Mouse (Mus musculus): Measurements from ENCODE around the gene Usp11.
A peak's percentile ranks its signal among the peaks of the same experiment; 100 is the strongest.
"Not testable (repeated sequence)": the region's sequence is repeated elsewhere in the genome, so short reads cannot be mapped to it uniquely, and the experiment has no call there.

Gene Usp11

DNA sequence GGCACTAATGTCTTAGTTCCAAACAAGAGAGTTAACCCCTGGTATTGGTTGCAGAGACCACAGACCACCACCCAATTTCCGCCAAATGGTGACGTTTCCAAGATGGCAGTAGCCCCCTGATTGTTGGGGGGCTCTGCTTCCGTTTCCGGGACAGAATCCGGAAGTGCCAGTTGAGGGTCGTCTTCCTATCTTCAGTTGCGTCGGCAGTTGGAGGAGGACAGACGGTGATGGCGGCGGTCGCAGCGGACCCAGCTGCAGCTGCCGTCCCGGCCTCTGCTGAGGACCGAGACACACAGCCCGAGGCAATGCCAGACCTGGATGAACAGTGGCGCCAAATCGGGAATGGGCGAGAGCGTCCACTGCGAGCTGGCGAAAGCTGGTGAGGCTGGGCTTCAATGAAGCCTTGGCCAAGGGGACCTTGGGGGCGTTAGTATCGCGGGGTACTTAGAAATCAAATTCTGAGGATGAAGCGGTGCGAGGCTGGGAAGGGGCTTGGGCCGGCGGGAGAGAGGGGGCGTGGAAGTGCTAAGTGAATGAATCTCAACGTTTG is at the start of gene Usp11:
Gene Usp11 (plus strand): TSS at position 166 of the 550 bp plus-strand sequence.
- no peak for DNase-seq (ENCODE audit: low spot score)

DNA sequence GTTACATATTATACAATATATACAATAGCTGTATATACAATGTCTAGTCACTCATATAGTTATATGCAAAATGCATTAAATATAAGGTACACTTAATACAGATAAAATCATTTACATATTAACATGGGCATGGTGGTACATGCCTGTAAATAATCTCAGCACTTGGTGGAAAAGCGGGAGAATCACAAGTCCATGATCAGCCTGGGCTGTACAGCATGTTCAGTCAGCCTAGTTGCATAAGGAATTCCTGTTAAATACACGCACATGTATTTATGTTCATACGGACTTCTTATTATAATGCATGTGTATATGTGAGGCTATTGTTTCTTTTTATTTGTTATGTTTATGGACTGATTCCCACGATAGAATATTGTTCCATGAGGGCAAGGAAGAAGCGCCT is 46.1 kb upstream of the Usp11 start:
- DNase-seq (ENCODE audit: low spot score): peak; percentile 8

DNA sequence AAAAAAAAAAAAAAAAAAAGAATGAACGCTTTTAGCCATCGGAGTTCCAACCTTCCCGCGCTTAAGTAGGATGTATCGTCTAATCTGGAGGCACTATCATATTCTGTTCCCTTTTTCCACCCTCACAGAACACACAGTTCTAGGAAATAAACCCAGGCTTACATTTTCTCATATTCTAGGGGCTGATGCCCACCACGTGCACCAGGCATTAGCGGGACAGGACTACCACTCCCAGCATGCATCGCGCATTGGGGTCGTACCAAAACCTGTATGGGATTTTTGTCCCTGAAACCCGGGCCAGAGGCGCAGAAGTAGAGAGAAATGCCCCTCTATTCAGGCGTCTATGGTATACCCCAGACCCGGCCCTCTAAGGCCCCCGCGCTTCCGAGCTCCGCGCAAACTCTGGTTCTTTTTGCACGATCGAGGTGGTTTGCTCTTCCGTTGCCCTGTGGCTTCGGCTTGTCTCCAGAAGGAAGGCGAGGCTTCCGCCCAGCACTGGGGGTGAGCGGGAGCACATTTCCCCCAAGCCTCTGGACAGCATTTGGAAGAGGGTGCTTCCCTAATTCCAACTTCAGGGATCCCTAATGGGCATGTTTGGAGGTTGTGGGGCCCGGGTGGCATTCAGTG is 45.6 kb upstream of the Usp11 start, which contains the start of gene Uba1:
Gene Uba1 (plus strand): TSS at position 301 of the 627 bp plus-strand sequence.
- peak; percentile 93 for DNase-seq (ENCODE audit: low spot score)

DNA sequence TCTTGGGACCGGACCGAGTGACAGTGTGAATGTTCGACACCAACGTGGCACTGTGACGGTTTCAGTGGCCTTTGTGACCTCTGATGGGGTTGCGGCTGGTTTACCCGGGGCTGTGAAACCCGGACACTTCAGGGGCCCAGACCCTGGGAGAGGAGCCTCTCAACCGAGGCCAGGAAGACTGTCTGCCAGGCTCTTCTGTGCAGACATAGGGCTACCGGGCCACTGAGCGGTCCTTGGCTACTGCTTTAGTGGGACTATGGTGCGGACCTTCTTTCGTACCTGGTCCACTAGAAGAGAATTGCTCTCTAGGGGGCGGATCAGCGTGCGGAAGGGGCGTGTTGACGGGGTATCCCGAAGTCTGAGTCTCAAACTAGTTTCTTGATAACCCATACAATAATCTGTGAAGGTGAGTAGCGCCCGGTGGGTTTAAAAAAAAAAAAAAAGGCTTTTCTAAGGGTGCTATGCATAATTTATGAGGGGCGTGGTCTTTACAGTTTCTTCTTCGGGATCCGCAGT is 44.8 kb upstream of the Usp11 start:
- DNase-seq (ENCODE audit: low spot score): peak; percentile 41

DNA sequence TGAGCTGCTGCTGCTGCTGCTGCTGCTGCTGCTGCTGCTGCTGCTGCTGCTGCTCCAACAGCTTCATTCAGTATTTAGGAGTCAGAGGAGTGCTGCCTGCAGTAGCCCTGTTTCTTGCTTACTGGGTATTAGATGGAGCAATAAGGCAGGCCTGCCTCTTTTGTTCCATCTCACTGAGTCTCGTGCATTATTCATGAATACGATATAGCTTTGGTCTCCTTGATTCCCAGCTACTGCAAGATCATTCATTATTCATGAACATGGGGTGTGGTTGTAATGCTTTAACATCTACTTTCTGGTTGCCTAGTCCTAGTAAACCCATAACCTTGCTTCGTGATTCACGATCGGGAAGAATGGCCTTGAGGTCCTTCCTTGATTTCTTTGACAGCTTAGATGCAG is 41.4 kb upstream of the Usp11 start:
- no peak for DNase-seq (ENCODE audit: low spot score)

DNA sequence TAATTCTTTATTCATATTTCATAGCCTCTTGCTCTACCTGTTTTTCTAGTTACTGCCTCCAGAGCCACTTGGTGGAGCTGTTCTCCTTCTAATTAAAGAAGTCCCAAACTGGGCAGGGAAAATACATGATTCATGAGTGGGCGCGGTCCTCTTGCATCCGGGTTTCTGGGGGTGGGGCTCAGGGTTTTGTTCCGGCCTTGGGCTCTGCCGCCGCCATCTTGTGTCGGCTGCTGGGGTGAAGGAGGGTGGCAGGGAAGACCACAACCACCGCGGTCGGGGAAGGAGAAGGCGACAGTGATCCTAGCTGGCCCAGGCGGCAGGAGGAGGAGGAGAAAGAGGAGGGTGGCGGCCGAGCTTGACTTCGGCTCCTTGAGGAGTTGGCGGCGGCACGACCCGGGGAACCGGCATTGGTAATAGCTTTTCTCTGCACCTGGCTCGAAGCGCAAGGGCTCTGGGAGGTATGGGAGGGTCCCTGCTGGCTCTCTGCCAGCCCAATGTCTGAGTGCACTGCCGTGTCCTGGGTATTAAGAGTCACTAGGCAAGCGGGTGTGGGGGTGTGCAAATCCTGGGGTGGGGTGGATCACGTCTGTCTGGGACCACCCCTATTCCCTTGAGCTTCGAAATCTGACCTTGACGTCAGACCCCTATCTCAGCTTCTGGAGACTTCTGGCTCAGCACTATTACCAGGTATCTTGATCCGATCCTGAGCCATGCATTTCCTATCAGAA is 40.8 kb upstream of the Usp11 start:
- peak; percentile 96 for DNase-seq (ENCODE audit: low spot score)

DNA sequence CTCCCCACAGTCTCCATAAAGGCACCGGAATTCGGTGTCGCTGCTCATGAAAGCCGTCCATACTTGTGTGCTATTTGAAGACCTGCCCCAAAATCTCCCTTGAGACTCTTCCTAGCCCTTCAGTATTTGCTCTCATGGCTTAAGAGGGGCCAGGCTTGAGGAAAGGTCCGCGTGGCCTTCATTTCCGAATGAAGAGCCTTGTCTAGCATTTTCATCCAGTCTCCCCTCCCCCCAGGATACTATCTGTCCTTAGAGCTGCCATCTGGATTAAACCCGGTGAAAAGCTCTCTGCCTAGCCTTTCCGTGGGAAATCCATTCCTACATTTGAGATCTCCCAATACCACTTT is 40.3 kb upstream of the Usp11 start:
- DNase-seq (ENCODE audit: low spot score): peak; percentile 46

DNA sequence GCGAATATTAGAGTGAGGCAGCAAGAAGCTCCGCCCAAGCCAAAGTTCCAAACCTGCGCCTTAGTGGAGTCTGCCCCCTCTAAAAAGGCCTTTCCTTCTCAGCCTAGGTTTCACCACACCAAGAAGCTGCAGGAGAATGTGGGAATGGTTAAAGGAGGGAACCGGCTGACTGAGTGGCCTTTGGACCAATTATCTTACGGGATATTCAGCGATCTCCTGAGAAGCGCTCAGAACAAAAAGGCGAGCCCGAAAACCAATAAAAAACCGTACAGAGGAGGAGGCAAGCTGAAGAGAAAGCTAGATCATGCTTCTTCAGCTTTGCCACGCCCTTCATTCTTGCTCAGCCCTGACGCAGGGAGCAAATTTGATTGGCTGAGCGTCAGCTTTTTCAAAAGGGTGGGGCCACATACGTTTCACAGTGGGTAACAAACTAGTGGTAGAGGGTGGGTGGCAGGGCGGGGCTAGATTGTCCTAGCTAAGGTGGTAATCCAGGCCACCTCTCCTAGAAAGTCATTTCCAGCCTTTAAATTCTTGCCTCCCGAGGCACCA is 16.1 kb upstream of the Usp11 start, which contains the start of gene Cdk16:
Gene Cdk16 (plus strand): TSS at position 436 of the 549 bp plus-strand sequence.
- peak; percentile 96 for DNase-seq (ENCODE audit: low spot score)

DNA sequence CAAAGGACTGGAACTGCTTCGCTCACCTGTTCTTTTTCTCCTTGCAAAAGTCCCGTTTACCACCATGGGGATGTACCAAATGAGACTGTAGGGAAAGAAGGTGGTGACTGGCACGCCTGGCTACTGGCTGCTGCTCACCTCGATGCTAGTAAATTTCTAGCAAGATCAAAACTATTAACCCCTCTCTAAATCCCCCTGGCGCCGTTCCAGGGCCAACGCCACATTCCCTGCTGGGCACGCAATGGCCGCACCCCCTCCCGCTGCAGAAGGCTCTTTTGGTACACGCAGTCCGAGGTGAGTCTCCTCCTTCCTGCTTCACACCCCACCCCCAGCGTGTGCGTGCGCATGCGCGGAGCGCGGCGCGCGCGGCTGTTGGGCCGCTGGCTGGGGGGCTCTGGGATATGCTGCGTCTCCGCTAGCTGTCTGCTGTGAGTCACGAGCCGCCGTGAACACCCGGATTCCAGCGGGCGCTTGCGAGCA is 15.6 kb upstream of the Usp11 start:
- peak; percentile 90 for DNase-seq (ENCODE audit: low spot score)

DNA sequence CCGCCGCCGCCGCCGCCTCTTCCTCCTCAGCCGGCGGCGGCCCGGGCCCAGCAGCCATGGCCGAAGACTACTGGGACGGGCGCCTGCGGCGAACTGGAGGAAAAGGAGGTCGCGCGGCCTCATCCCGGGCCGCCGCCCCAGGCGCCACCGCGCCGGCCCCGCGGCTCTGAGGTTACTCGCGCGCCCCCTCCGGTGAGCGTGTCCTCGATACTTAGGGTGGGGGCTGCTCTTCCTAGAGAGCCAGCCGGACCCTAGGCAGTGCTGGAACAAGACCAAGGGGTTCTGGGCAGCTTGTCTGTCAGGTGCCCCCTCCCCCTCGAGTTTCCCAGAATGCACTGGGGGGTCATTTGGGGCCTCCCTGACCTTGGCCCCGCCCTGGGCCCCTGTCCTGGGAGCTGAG is 15.1 kb upstream of the Usp11 start:
- peak; percentile 82 for DNase-seq (ENCODE audit: low spot score)

DNA sequence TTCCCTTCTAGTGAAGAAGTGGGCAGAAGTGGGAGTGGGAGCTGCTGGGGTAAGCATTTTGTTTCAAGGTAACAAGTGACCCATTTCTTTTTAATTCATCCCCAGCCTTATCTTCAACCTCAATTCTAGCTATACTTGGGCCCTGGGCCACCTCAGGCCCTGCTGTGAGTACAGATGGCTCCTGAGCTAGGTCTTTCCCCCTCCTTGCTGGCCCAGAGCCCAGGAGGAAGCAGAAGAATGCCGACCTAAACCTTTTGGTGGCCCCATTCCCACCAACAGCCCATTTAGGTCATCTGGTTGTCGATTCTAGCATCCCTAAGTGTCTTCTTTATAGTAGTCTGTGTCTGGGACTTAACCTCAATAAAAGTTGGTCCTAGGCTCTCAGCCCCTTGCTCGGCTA is 12.1 kb upstream of the Usp11 start:
- DNase-seq (ENCODE audit: low spot score): no peak

DNA sequence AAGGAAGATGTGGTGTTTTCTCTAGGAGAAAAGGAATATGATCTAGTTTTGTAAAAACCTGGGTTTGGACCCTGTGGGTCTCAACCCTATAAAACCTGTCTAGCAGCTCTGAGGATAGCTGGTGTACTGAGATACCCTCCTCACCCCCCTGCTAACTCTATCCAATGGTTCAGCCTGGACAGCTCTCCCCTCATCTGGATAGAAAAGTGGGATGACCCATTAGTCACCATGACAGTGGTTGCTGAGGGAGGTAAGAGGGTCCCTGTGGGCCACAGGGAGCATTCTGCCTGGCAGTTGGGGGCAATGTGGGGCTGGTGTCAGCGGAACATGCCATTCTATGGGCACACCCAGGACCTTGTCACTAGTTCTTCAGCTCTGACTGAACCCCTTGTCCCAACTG is 11.1 kb upstream of the Usp11 start:
- DNase-seq (ENCODE audit: low spot score): no peak

DNA sequence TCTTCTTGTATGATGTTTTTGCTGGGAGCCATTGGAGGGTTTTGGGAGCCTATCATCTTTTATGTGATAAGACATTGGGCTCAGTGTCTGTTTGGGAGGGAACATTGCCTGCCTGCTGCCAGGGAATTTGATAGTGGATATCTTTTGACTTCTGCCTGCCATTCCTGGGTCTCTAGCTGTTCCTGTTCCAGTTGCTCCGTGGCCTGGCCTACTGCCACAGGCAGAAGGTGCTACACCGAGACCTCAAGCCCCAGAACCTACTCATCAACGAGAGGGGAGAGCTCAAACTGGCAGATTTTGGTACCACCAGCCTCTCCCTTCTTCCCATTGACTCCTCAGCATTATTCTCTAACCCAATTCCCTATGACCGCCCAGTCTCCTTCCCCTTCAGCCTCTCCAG is 7.9 kb upstream of the Usp11 start:
- DNase-seq (ENCODE audit: low spot score): no peak

DNA sequence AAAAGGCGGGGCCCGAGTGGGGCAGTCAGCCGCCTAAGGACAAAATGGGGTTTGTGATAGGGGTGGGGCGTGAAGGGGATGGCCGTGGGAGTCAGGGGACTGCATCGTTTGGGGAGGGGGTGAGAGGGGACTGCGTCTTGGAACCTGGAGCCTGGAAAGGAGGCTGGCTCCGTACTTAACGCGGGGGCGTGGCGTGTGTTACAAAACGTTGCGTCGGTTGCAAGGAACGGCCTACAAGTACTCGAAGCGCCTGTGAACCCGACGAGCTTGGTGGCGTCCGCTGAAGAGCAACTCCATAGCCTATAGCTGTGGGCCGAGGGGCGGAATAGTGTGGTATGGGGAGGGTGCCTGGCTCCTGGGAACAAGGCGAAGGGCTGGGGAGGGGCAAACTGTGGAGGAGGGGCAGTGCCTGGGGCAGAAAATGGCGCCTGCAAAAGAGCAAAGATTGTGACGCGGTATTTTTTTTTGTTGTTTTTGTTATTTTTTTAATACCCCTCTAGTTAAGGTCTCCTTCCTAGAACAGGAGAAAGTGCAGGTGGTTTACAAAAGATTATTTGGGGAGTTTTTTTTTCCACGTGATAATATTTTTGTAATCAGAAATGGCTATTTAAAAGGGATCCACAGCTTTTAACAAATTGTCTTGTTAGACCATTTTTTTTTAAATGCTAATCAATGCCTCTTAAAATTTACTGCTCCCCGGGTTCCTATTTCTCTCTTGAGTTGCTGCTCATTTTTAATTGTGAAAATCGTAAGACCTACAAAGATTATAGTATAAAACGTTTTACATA is 783 bp downstream of the Usp11 start:
- peak; percentile 90 for DNase-seq (ENCODE audit: low spot score)

DNA sequence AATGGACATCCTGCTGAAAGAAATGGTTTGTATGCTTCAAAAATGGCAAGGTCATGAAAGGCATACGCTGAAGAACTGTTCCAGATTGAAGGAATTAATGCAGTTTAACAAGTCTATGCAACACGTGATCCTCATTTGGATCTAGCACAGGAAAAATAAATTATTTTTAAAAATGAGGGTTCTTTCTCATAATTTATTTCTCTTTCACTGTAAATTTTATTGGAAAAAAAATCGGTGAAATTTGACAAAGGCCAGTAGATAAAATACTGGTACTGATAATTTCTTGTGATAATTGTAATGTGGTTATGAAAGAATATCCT is 1.3 kb downstream of the Usp11 start:
- DNase-seq (ENCODE audit: low spot score): no peak

DNA sequence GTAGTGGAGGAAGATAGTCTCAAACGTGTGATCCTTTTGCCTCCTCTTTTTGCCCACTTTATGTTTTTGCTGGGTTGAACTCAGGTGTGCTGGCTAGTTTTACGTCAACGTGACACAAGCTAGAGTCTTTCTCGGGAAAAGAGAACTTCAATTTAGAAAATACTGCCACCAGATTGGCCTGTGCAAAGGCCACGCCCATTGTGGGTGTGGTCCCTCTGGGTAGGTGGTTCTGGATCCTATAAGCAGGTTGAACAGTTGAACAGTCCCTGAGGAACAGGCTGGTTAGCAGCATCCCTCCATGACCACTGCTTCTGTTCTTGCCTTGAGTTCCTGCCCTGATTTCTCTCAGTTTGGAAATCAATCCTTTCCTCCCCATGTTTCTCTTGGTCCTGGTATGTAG is 25.0 kb downstream of the Usp11 start:
- no peak for DNase-seq (ENCODE audit: low spot score)

DNA sequence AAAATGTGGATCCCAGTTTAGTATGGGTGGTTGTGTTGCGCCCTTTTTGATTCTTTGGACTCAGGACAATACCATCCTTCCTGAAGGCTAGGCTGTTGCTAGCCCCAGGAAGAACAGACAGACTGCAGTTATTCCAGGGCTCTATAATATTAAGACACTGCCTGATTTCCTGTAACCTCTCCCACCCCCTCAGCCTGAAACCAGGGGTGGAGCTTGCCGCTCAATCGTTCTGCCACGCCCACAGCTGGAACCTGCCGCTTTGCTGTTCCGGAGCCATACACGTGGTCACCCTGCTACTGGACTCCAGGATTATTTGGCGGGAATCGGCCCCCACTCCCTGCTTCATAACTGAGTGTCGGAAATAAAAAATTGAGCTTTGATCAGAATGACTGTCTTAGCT is 26.3 kb downstream of the Usp11 start:
- not testable (repeated sequence) for DNase-seq (ENCODE audit: low spot score)

DNA sequence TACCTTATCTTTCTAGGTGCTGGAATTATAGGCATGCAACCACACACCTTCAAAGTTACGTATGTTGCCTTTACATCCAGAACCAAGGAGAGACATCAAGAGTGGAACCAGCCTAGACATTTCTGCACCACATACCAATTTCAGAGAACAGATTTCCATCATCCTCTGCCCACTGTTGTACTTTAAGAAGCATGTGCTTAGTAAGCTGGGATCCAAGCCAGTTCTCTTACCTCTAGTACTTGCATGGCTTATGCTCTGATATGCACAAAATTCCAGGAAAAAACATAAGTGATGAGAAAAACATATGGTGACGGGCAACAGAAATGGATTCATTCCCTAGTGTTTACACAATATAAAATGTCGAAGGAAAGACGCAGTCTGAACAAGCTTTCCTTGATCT is 32.8 kb downstream of the Usp11 start:
- DNase-seq (ENCODE audit: low spot score): no peak

DNA sequence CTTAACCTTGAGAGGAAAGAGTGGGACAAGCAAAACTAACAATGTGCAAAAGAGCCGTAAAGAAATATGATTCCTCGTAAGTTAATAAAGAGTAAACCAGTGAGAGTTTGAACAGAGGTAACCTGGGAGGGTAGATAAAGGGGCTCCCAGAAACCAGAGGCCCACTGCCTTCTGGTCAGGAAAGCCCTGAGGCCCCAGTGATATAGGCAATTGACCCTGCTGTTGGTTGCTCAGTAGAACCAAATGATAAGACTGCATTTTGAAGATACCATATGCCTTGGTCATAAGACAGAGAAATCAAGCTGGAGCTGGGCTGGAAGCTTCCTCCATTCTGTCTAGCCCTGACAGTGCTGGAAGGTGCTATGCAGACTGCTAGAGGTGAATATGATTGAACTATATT is 45.1 kb downstream of the Usp11 start:
- DNase-seq (ENCODE audit: low spot score): no peak

DNA sequence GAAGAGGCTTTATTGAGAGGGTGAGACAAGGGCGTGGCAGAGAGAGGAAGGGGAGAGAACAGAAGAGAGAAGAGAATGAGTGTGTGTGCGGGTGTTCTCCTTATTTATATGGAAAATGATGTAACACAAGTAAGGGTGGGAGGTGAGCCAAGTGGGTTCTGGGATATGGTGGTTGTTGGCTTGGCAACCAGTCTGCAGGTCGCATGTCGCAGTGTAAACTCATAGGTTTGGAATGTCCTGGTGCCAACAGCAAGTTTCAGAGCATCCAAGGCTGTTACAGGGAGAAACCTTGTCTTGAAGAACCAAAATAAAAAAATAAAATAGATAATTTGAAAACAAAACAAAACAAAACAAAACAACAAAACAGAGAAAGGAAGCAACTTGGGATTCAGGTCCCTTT is 57.5 kb downstream of the Usp11 start:
- no peak for DNase-seq (ENCODE audit: low spot score)

All from MN1 (cell line).